Mouse (Mus musculus) MEL-GATA-1-ER (cell line): ENCODE data around the gene Slc2a8.

ENCODE experiments used
- DNase-seq: peaks from one replicate; pipeline ENCODE4 v3.0.0-alpha.2; 2012; ENCODE audit warnings: low read depth; ENCODE audit errors: extremely low read depth

Slc2a8 gene

GRCm38 (mm10) chr2:32931730-32932129 is 50.2 kb downstream of the Slc2a8 start:
- DNase-seq = no peak

DNA sequence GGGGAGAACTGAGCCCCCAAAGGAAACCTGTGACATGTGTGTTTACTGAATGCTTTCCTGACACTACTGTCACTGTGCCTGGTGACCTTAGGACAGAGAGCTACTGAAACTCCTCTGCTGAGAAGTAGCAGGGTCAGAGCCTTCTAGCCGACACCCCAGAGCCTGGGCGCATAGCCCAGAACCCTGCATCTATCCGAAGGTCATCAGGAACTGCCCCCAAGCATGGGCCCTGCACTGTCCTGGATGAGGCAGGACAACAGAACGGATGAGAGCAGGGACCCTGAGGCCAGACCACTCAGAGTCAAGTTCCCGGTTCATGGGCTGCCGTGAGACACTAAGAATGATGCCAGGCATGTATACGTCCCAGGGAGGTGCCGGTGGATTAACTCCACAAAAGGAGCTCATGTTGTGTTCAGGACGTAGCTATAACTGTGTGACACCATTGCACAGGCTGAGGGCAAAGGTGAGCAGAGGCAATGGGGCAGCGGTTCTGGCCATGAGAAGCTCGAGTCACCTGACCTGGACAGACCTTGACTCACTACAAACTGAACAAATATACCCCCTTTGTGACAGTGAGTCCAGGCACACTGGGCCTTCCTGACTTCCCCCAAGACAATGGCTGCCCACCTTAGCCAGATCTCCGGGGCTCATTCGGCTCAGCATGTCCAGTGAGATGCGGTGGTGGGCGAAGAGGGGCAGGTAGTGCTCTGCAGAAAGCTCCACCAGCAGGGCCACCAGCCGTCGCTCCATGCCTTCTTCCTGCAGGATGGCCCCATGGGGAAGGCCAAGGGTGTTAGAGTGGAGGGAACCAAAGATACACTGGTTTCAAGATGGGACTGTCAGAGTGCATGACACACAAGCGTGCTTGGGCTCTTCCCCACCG is 52.7 kb downstream of the Slc2a8 start:
- no peak for DNase-seq

GRCm38 (mm10) chr2:32928235-32928946 is 53.5 kb downstream of the Slc2a8 start:
- no peak for DNase-seq

DNA sequence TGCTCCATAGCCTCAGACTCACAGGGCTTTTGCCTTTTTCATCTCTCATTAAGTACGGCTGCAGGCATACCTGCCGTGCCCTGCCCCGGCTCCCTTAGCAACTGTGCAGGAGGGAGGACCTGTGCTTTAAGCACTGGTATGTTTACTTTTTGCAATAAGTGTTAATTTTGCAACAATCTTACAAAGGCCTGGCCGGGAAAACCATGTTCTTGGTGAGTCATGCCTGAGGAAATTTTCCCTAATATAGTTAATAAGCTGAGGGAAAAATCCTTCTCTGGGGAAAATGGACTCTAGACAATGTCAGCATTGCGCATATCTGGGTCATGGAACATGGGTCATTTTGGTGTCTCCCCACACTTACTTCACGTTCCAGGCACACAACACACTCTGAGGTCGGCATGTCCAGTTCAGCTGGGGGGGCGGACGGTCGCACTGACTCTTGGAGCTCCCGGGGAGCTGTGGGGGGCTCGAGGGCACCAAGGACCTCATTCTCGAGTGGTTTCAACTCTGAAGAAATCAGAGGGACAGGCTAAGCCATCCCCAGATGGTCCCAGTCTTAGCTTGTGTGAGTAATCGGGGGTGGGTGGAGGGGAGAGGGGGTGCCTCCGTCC is 54.2 kb downstream of the Slc2a8 start:
- no peak for DNase-seq

GRCm38 (mm10) chr2:32926330-32927075 is 55.4 kb downstream of the Slc2a8 start:
- DNase-seq = no peak

GRCm38 (mm10) chr2:32924306-32924844 is 57.5 kb downstream of the Slc2a8 start:
- no peak for DNase-seq

DNA sequence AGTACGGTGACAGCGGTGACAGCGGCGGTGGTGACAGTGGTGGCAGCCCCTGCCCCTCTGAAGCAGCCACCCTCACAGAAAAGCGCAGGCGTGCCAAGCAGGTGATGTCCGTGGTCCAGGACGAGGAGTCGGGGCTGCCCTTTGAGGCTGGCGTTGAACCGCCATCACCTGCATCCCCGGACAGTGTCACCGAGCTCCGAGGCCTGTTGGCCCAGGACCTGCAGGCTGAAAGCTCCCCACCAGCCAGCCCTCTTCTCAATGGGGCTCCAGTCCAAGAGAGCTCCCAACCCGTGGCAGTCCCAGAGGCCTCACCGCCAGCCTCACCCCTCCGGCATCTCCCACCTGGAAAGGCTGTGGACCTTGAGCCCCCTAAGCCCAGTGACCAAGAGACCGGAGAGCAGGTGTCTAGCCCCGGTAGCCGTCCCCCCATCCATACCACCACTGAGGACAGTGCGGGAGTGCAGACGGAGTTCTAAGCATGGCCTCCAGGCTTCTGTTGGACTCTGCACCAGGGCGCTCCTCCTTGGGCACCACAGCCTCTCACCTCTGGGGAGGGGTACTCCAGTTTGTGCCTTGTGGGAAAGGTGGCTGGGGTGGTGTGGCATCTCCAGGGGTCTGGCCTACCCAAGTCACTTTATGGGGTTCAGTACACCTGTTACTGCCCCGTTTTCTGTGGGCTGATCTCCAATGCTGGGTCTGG is 58.2 kb downstream of the Slc2a8 start:
- no peak for DNase-seq
